Mouse (Mus musculus): ENCODE measurements around the gene Mrpl33.

Gene Mrpl33

GRCm38 (mm10) chr5:31644272-31644671 is 47.5 kb downstream of the Mrpl33 start:
- no peak for DNase-seq

GRCm38 (mm10) chr5:31644847-31645246 is 48.1 kb downstream of the Mrpl33 start:
- no peak for DNase-seq

GRCm38 (mm10) chr5:31645798-31646197 is 49.1 kb downstream of the Mrpl33 start:
- no peak for DNase-seq

- DNase-seq = no peak
Measured at GRCm38 (mm10) chr5:31646574-31646973, 49.8 kb downstream of the Mrpl33 start.

- DNase-seq = no peak
Measured at GRCm38 (mm10) chr5:31647327-31647726, 50.6 kb downstream of the Mrpl33 start.

- no peak for DNase-seq
Measured at GRCm38 (mm10) chr5:31650518-31651288, 54.0 kb downstream of the Mrpl33 start.

- no peak for DNase-seq
Measured at GRCm38 (mm10) chr5:31655688-31656190, 59.0 kb downstream of the Mrpl33 start.

- DNase-seq = no peak
Measured at GRCm38 (mm10) chr5:31666176-31666575, 69.4 kb downstream of the Mrpl33 start.

GRCm38 (mm10) chr5:31668325-31668968 is 71.7 kb downstream of the Mrpl33 start:
- DNase-seq = no peak

GRCm38 (mm10) chr5:31669984-31670383 is 73.2 kb downstream of the Mrpl33 start:
- DNase-seq = no peak

GRCm38 (mm10) chr5:31671137-31671536 is 74.4 kb downstream of the Mrpl33 start:
- DNase-seq = no peak

GRCm38 (mm10) chr5:31673431-31673830 is 76.7 kb downstream of the Mrpl33 start:
- DNase-seq = no peak

- DNase-seq = no peak
Measured at GRCm38 (mm10) chr5:31678000-31678399, 81.3 kb downstream of the Mrpl33 start.

GRCm38 (mm10) chr5:31680183-31680582 is 83.4 kb downstream of the Mrpl33 start:
- no peak for DNase-seq

- no peak for DNase-seq
Measured at GRCm38 (mm10) chr5:31682305-31682704, 85.6 kb downstream of the Mrpl33 start.

- DNase-seq = no peak
Measured at GRCm38 (mm10) chr5:31686040-31686439, 89.3 kb downstream of the Mrpl33 start.

GRCm38 (mm10) chr5:31687972-31688371 is 91.2 kb downstream of the Mrpl33 start:
- DNase-seq = no peak

GRCm38 (mm10) chr5:31693191-31693590 is 96.5 kb downstream of the Mrpl33 start:
- DNase-seq = no peak

GRCm38 (mm10) chr5:31696971-31697643 is 100.4 kb downstream of the Mrpl33 start, which contains the start of gene Rbks:
Gene Rbks (minus strand): TSS chr5:31697627.
- no peak for DNase-seq

- DNase-seq = peak; percentile 92
Measured at GRCm38 (mm10) chr5:31697644-31698296, 101.0 kb downstream of the Mrpl33 start, which contains the start of gene Babam2. Gene Babam2 (plus strand): TSS chr5:31697684.

- DNase-seq = peak; percentile 77
Measured at GRCm38 (mm10) chr5:31698297-31698726, 101.6 kb downstream of the Mrpl33 start.

GRCm38 (mm10) chr5:31698931-31699330 is 102.2 kb downstream of the Mrpl33 start:
- DNase-seq = no peak

GRCm38 (mm10) chr5:31699397-31699796 is 102.7 kb downstream of the Mrpl33 start:
- DNase-seq = no peak
